Mouse (Mus musculus) adrenal gland (tissue): ENCODE results near the gene Tex10.

ENCODE experiments used
- intact Hi-C: fragments of 180-260 bp; cut with DNase I; formaldehyde crosslinking; loops from one replicate; pipeline ENCODE4 v1.15.1; 2025
- long read RNA-seq, 2 experiments: library from polyadenylated mRNA; unstranded; transcript quantifications; one replicate each; pipeline ENCODE4 v2.0.0; 2020; ENCODE audit warnings: borderline replicate concordance in 1 of 2; ENCODE audit not compliant: insufficient replicate concordance in 1 of 2

The Tex10 gene
- long read RNA-seq, experiment 1, partial matches to known transcripts: 3 of 9 reads
- long read RNA-seq, experiment 1, other reads (novel, unspliced or antisense): 2 of 9 reads
- long read RNA-seq, experiment 2, partial matches to known transcripts: 7 of 10 reads
- long read RNA-seq, experiment 2, other reads (novel, unspliced or antisense): 2 of 10 reads

- intact Hi-C loops: loop anchor here (5.0 kb wide), 1 partner anchor 204 kb away; no protein-coding TSS in a partner anchor
These were observed at the start of gene Tex10 for GRCm38 (mm10) chr4:48472792-48473650. Tex10 (minus strand) TSS chr4:48473459.

- intact Hi-C loops: no loop called here
These were observed 37.6 kb upstream of the Tex10 start for GRCm38 (mm10) chr4:48510861-48511260.

DNA sequence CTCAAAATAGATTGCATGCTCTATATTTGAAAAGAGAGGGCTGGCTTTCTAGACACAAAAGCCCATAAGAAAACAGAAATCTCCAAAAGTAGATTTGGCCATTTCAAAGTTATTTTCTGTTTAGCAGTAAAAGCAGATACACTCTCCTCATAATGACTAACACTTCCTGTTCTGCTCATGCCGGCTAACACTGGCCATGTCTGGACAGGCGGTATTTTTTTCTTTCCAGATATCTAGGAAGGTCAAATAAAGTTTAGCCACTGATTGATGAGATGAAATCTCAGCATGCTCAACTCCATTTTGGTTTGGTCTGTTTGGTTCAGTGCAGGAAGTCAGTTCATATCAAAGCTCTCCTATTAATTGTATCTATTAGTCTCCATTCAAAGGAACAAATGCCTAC is 19.3 kb upstream of the Tex10 start:
- intact Hi-C loops: no loop called here

DNA sequence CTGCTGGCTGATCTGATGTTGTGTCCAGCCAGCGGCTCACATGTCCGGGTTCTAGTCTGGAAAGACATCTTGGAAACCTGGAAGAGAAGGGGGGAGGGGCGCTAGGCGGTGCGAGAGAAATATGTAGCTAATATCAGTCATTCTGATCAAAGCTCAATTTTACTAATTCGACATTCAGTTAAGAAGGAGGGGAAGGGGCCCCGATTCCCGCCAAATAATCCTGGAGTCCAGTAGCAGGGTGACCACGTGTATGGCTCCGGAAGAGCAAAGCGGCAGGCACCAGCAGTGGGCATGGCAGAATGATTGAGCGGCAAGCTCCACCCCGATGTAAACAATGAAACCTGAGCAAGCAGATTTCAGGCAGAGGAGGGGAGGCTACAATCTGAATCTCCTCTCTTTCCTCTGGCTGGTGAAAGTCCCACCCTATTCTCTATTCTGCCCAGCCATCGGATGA is 18.1 kb upstream of the Tex10 start:
- intact Hi-C loops: no loop called here

DNA sequence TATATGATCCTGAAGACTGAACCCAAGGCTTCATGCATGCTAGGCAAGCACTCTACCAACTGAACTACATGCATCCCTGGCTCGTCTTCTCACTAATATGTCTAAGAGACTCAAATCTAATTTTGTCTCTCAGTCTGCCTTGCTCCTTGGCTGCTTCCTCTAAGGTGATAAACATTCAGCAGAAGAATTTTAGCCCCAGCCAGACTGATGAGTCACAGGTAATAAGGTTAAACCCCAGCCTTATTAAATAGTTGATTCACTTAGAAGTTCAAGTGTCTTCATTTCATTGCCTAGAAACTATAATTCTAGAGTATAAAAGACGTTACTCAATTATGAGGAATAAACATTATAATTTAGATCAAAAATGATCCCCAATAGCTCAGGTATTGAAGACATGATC is 15.7 kb upstream of the Tex10 start:
- intact Hi-C loops: no loop called here

DNA sequence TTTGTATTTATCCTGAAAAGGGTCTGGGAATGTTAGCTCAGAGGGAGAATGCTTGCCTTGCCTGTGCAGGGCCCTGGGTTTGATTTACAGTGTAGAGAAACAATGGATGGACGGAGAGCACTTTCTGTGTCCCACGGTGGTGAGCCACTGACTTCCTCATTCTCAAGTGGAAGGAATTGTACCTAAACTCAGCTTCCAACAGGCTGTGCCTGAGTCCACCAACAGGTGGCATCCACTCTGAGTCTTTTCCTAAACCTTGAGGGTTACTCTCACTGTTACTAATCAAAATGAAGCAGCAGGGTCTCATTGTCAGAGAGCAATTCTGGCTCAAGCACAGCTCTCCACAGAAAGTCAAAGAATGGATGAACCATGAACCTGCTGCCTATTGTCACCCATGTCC is 8.0 kb upstream of the Tex10 start:
- intact Hi-C loops: loop anchor here (5.0 kb wide), 1 partner anchor 76 kb away; no protein-coding TSS in a partner anchor

- intact Hi-C loops: loop anchor here (5.0 kb wide), 1 partner anchor 204 kb away; no protein-coding TSS in a partner anchor
These were observed 372 bp upstream of the Tex10 start for GRCm38 (mm10) chr4:48473651-48474011.

GRCm38 (mm10) chr4:48472052-48472791 is 1.0 kb downstream of the Tex10 start:
- intact Hi-C loops: loop anchor here (5.0 kb wide), 1 partner anchor 205 kb away; no protein-coding TSS in a partner anchor

- intact Hi-C loops: loop anchor here (5.0 kb wide), 1 partner anchor 206 kb away; no protein-coding TSS in a partner anchor
These were observed 2.3 kb downstream of the Tex10 start for GRCm38 (mm10) chr4:48470977-48471376.

DNA sequence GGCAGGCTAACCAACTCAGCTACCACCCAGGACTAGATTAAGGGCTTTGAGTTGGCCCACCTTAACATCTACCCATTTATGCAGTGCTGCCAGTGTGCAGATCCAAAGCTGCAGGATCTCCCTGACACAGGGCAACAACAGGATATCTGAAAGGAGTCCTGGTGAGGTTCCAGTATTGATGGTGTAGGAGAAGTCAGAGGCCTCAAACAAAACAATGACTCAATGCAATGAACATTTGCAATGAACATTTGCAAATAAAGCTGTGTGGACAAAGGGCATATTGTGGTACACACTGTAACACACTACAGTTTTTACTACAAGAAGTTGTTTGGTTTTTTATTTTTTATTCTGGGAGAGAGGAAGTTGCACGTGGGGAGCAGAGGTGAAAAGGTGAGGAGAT is 12.2 kb downstream of the Tex10 start:
- intact Hi-C loops: no loop called here

DNA sequence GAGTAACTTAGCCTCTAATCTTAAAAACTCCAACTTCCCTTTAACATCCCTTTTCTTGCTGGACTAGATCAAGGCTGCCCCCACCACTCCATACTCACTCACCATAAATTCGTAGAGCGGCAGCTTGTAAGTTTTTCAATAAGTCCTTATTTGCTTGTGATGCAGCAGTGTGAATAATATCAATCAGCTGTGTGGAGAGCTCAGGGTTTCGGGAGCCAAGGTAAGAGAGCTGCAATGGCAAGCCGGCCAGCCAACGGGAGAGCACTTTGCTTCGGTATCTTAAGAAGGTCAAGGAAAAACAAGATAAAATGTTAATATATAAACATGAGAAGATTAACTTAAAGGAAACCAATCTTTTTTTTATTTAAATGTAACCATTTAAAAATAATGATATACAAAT is 14.8 kb downstream of the Tex10 start:
- intact Hi-C loops: no loop called here

DNA sequence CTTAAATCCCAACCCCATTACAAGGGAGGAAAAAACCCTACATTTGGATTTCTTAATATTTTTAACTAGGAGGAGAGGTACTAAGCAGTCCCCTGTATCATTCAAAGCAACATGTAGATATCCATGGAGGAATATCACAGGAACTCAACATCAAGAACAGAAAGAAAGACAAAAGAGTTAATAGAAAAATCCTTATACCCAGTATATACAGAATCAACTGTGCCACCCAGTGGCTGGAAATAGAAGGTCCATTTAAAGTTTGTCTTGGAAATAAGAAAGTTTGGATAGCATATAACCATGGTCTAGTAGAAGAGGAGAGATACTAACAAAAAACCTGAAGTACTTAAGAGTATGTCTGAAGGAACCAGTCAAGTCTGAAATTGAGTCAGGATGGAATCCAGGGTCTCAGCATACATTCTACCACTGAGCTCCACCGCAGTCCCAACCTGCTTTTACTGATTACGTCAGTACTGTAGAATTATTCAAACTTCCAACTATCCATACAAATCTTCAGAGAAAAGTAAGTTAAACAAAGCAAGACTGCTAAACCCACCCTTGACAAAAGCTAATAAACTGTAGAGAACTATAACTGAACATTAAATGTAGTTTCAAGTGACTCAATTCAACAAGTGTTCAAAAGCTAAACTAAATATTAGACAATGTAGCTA is 19.0 kb downstream of the Tex10 start:
- intact Hi-C loops: no loop called here

- intact Hi-C loops: no loop called here
These were observed 45.2 kb downstream of the Tex10 start for GRCm38 (mm10) chr4:48428054-48428453.

- intact Hi-C loops: no loop called here
These were observed 45.8 kb downstream of the Tex10 start for GRCm38 (mm10) chr4:48427413-48427812.

GRCm38 (mm10) chr4:48423738-48424137 is 49.5 kb downstream of the Tex10 start:
- intact Hi-C loops: no loop called here

- intact Hi-C loops: no loop called here
These were observed 50.6 kb downstream of the Tex10 start for GRCm38 (mm10) chr4:48422633-48423032.

GRCm38 (mm10) chr4:48418831-48419468 is 54.3 kb downstream of the Tex10 start:
- intact Hi-C loops: no loop called here

- intact Hi-C loops: no loop called here
These were observed 57.4 kb downstream of the Tex10 start for GRCm38 (mm10) chr4:48415838-48416335.

DNA sequence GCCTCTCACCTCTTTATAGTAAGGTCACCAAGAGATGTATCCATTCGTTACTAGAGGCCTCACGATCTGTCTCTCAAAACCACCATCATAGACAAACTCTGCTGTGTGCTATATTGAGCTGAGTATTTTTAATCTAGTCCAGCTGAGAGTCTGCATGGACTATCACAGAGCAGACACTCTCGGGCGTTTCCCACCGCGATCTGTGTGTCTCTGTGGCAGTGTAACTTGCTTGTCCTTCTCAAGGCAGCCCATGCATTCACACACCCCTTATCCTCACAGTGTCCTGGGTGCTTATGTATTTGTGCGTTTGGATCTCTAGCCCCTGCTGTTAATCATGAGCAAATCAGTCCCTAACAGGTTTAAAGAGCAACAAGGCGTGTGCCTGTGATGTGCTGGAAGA is 59.8 kb downstream of the Tex10 start:
- intact Hi-C loops: no loop called here

DNA sequence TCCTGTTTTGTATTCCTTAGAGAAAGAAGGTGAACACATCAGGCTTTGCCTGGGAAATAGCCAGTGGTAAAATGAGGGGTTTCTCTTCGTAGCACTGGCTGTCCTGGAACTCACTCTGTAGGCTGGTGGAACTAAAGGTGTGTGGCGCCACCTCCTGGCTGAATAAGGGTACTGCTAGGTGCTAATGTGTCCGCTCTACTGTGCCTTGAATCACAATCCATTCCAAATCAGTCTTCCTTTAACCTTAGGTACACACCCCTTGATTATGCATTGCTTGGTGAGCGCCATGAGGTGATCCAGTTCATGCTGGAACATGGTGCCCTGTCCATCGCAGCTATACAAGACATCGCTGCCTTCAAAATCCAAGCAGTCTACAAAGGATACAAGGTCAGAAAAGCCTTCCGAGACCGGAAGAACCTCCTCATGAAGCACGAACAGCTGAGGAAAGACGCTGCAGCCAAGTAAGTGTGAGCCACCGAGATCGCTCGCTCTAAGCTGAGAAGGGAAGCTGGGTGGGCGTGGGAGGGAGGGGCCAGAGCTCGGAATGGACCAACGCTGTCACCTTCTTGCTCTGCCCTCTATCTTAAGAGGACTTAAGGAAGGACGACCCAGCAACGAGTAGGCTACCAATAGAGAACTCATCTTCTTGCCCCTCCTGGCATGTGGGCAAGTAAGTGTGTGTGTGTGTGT is 65.8 kb downstream of the Tex10 start:
- intact Hi-C loops: loop anchor here (10.0 kb wide), 1 partner anchor 983 kb away; no protein-coding TSS in a partner anchor
